Mouse (Mus musculus) neural tube, embryonic 14.5 days (tissue): ENCODE measurements at regions not wholly inside any gene's neighbourhood (a gene's known extent, or its start where the extent isn't known, plus 50 kb on each side); places are given as distances from the start of the nearest gene placed in this dataset.

Experiments
- ATAC-seq: fragments of 200-750 bp; cut with Nextera tagmentation; 2 replicates; pipeline ENCODE4 v1.8.0; 2017; ENCODE audit warnings: low read depth, mild to moderate bottlenecking, moderate TSS enrichment, moderate library complexity
- H3K27ac ChIP-seq: fragments of 300-500 bp; sonication (generic); 2 replicates; pipeline ENCODE4 v1.5.1; 2014; ENCODE audit warnings: low read depth, mild to moderate bottlenecking, control low read depth, low read length, moderate library complexity, mixed read lengths
- H3K27me3 ChIP-seq: fragments of 300-500 bp; sonication (generic); 2 replicates; pipeline ENCODE4 v1.6.1; 2014; ENCODE audit warnings: low read length; ENCODE audit not compliant: control insufficient read depth, insufficient read depth
- H3K36me3 ChIP-seq: fragments of 300-500 bp; sonication (generic); 2 replicates; pipeline ENCODE4 v1.6.1; 2014; ENCODE audit warnings: low read length, mixed read lengths; ENCODE audit not compliant: control insufficient read depth, insufficient read depth
- H3K4me1 ChIP-seq: fragments of 300-500 bp; sonication (generic); 2 replicates; pipeline ENCODE4 v1.6.1; 2014; ENCODE audit warnings: low read length; ENCODE audit not compliant: control insufficient read depth, insufficient read depth
- H3K4me2 ChIP-seq: fragments of 300-500 bp; sonication (generic); 2 replicates; pipeline ENCODE4 v1.6.1; 2014; ENCODE audit warnings: mild to moderate bottlenecking, low read depth, low read length, control low read depth
- H3K4me3 ChIP-seq: fragments of 300-500 bp; sonication (generic); 2 replicates; pipeline ENCODE4 v1.5.1; 2014; ENCODE audit warnings: low read depth, low read length, control low read depth, mixed read lengths
- H3K9ac ChIP-seq: fragments of 300-500 bp; sonication (generic); replicated peaks from 2 replicates; pipeline ENCODE4 v1.6.1; 2014; ENCODE audit warnings: low read depth, mild to moderate bottlenecking, control low read depth, low read length, mixed read lengths
- H3K9me3 ChIP-seq: fragments of 300-500 bp; sonication (generic); 2 replicates; pipeline ENCODE4 v1.6.1; 2016; ENCODE audit warnings: low read length; ENCODE audit not compliant: control insufficient read depth
- WGBS: fragments of 180-500 bp; shearing (Covaris S2); extraction: QIAGEN DNeasy Blood & Tissue Kit; methylation state at CpG from one replicate; pipeline ENCODE4 v1.1.7; 2014; 5-methylcytosine and 5-hydroxymethylcytosine counted together

DNA sequence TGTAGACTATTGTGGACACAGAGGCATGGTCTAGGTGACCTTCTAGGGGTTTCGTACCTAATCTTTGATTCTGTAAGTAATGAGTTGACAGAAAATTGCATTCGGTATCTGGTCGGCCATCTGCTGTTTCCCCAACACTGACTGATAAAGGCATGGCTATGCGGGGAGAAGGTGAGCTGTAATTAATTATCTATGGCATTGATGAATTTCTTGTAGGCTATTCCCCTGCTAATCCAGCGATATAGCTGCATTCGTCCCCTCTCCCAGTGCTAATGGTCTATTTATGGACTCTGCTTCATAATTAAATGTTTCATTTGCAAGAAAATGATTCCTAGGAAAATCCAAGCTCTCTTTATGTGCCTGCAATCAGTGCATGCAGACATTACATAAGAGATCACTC lies 136.5 kb downstream of the C1d start:
- 33% methylated on average over 6 of the region's 6 CpGs for WGBS
- H3K36me3 ChIP-seq = no peaks in the 10 kb centered on the region
- no peak overlapping the region for H3K9ac ChIP-seq
- H3K9me3 ChIP-seq = no peaks in the 10 kb centered on the region
- H3K27me3 ChIP-seq = no peaks in the 10 kb centered on the region
- no peak overlapping the region for H3K27ac ChIP-seq
- H3K4me3 ChIP-seq = no peak overlapping the region
- ATAC-seq = peak; percentile 82
- H3K4me2 ChIP-seq = no peak overlapping the region
- H3K4me1 ChIP-seq = peaks cover 8% of the 10 kb centered on the region; the same call in 1 of the 2 replicates

DNA sequence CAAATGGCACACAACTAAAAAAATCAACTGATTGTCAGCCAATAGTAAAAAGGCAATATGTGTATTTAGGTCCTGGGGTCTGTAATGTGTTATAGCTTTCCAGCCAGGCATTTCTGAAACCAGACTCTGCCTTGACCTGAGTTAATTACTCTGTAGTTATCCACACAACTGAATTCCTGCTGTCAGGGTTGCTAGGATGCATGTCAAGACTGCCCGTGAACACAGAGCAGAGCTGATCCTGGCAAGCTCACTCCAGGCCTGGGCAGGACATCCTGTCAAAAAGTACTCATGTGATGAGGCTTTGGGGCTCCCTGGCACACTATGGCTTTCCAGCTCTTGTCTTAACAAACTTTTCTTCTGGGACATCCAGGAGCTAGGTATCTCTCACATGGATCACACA lies 157.2 kb downstream of the C1d start:
- Histone ChIP-seq H3K9me3 (no peaks in the 10 kb centered on the region), H3K4me2 (no peak overlapping the region), H3K27me3 (no peaks in the 10 kb centered on the region), H3K9ac (no peak overlapping the region), H3K4me3 (no peak overlapping the region), H3K36me3 (no peaks in the 10 kb centered on the region), H3K4me1 (no peaks in the 10 kb centered on the region), H3K27ac (no peak overlapping the region)
- ATAC-seq = no peak
- 4% methylated on average over 1 of the region's 1 CpGs for WGBS

DNA sequence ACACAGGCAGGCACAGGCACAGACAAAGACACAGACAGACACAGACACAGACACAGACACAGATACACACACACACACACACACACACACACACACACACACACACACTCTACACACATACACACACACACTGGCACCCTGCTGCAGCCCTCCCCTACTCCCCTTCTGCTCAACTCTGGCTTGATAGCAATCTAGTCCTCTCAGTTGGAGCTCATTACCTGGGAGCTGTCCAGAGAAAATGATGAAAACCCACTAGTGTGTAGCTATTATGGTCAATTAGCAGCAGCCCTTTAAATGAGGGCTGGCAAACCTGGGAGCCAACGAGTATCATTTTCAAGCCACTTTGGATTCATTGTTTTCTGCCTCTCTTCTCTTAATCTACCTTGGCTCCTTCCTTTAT lies 157.8 kb downstream of the C1d start:
- Histone ChIP-seq H3K27ac (no peak overlapping the region), H3K9me3 (no peaks in the 10 kb centered on the region), H3K4me1 (no peaks in the 10 kb centered on the region), H3K4me3 (no peak overlapping the region), H3K36me3 (no peaks in the 10 kb centered on the region), H3K4me2 (no peak overlapping the region), H3K9ac (no peak overlapping the region), H3K27me3 (no peaks in the 10 kb centered on the region)
- WGBS = 30% methylated on average over 1 of the region's 1 CpGs
- peak; percentile 54; the same call in 1 of the 2 replicates for ATAC-seq

DNA sequence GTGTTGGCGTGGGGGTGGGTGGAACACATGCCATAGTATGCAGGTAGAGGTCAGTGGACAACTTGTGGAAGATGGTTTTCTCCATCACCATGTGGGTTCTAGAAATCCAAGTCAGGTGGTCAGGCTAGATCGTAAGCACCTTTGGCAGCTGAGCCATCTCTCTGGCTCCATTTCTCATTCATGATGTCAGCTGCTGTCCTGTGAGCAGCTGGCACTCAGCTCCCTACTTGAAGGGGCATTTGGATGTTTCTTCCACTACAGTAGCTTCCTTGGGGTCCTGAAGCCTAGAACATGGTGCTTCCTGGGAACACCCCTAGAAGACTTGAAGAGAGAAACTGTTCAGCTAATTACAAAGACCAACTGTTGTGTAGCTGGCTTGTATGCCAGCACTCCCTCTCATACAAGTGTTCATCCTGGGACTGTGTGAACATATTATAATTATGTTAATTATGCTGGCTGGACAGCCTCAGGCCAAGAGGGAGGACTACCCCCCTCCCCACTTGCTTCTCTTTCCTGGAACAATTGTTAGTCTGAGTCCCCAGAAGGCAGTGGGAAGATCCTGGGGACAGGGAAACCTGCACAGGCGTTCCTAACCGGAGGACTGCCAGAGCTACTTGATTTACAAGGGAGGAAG lies 160.4 kb downstream of the C1d start:
- no peak overlapping the region for H3K4me3 ChIP-seq
- no peak overlapping the region for H3K4me2 ChIP-seq
- H3K36me3 ChIP-seq = no peaks in the 10 kb centered on the region
- H3K27me3 ChIP-seq = no peaks in the 10 kb centered on the region
- no peaks in the 10 kb centered on the region for H3K4me1 ChIP-seq
- no peak for ATAC-seq
- H3K9ac ChIP-seq = no peak overlapping the region
- no peak overlapping the region for H3K27ac ChIP-seq
- 50% methylated on average over 4 of the region's 4 CpGs for WGBS
- H3K9me3 ChIP-seq = no peaks in the 10 kb centered on the region; the same call in 1 of the 2 replicates

DNA sequence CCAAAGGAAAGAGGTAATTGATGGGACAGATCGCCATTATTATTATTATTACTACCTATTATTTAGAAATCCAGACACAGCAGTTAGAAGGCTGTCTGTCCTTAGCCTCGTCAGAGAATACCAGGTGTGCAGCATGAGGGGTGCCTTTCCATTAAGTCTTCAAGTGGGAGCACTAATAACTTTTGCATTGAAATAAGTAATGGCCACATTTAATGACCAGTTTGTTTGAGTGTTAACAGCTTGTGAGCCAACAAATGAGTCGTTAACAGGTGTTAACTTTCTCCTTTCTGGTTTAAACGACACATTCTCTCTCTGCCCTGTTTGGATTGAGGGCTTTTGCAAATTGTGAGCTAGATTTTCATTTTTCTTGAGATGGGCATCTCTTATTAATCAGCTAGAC lies 184.8 kb downstream of the C1d start:
- Histone ChIP-seq H3K27ac (no peak overlapping the region), H3K4me1 (no peaks in the 10 kb centered on the region), H3K9ac (no peak overlapping the region), H3K4me2 (no peak overlapping the region), H3K27me3 (no peaks in the 10 kb centered on the region), H3K9me3 (no peaks in the 10 kb centered on the region), H3K36me3 (no peaks in the 10 kb centered on the region), H3K4me3 (no peak overlapping the region)
- no peak for ATAC-seq
- WGBS = 27% methylated on average over 4 of the region's 4 CpGs

DNA sequence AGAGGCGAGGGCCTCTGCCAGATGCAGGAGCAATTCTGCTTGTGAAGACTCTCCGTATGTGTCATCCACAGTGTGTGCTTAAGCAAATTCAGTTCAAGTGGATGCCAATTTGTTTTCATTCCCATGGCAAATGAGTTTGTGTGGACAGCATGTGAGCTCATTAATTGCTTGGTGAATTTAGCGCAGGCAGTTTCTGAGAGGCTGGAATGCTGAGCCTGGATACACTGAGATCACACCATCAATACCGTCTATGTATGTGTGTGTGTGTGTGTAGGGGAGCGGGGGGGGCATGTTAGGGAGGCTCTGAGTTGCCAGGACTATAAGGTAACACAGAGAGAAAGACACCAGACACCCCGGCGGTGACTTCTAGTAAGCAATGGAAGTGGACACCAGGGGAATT lies 191.9 kb downstream of the C1d start:
- H3K27me3 ChIP-seq = no peaks in the 10 kb centered on the region
- no peak overlapping the region for H3K4me3 ChIP-seq
- 61% methylated on average over 7 of the region's 7 CpGs for WGBS
- no peak overlapping the region for H3K4me2 ChIP-seq
- H3K9me3 ChIP-seq = no peaks in the 10 kb centered on the region
- H3K36me3 ChIP-seq = no peaks in the 10 kb centered on the region
- H3K27ac ChIP-seq = no peak overlapping the region
- peak; percentile 22; the same call in 1 of the 2 replicates for ATAC-seq
- no peak overlapping the region for H3K9ac ChIP-seq
- 0 out of 2 replicates have a peak, but pooled peaks cover 3% of the 10 kb centered on the region for H3K4me1 ChIP-seq

DNA sequence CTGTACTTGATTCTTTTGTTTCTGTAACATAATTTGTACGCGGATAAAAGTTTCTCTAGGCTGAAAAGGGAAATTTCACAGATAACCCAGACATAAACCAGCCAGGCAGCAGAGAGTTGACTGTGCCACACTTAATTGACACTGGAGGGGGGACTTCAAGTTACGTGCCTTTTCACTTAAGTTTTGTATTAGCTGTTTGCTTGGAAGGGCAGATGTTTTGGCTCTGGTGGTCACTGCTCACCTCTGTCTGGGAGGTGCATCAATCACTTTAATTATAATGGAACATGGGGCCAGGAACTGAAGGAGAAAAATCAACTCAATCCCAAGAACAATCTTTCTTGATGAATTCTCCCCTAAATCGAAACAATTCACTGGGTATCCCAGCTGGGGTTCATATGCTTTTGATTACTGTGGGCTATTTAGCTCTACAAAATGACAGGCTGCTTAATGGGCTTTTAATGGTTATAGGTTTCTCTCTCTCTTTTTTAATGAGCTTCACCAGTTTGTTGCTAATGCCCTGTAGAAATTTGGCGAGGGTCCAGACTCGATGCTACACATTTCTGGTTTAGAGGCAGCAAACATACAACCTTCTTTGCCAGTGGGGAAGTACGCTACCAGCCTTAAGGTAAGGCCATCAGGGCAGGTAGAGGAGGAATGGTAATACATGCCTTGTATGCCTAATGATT lies 193.1 kb downstream of the C1d start:
- Histone ChIP-seq H3K27ac (no peak overlapping the region), H3K27me3 (no peaks in the 10 kb centered on the region), H3K4me2 (no peak overlapping the region), H3K9me3 (no peaks in the 10 kb centered on the region), H3K4me1 (0 out of 2 replicates have a peak, but pooled peaks cover 3% of the 10 kb centered on the region), H3K9ac (no peak overlapping the region), H3K4me3 (no peak overlapping the region), H3K36me3 (no peaks in the 10 kb centered on the region)
- 40% methylated on average over 7 of the region's 7 CpGs for WGBS
- ATAC-seq = peak; percentile 79

DNA sequence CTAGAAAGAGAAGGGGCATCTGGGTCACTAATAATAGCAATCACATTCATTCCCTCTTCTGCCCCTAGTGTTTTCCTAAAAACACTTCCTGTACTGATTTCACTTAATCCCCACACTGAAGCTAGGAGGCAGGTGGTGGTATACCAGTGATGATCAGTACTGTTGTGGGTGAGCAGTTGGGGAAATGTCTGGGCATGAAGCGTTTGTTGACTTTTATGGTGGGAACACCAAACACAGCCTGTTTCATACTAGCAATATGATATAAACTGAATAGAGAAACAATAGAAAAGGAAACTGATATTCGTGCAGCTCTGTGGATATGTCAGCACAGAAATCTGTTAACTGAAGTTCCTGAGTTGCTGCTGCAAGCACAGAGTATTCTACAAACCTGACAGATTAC lies 194.1 kb downstream of the C1d start:
- Histone ChIP-seq H3K27ac (no peak overlapping the region), H3K4me2 (no peak overlapping the region), H3K36me3 (no peaks in the 10 kb centered on the region), H3K9me3 (no peaks in the 10 kb centered on the region), H3K4me3 (no peak overlapping the region), H3K9ac (no peak overlapping the region), H3K4me1 (0 out of 2 replicates have a peak, but pooled peaks cover 3% of the 10 kb centered on the region), H3K27me3 (no peaks in the 10 kb centered on the region)
- WGBS = 89% methylated on average over 2 of the region's 2 CpGs
- no peak for ATAC-seq

DNA sequence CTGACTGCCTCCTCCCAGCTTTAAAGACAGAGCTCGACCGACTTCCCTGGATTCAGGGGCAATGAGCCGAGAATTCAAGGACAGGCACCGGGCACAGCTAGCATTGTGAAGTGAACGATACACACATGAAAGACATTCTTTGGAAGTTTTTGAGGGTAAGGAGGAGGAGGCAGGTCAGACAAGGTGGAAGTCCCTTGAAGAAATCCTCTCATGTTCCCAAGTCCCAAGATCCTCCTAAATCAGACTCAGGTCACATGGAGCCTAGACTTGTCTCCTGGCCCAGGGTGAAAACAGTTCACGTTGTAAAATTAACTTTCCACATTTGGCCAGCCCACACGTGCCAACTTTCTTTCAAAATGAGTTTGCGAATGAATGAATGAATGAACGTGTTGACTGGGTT lies 196.2 kb downstream of the C1d start:
- WGBS = 54% methylated on average over 9 of the region's 9 CpGs

More for the DNA sequence above, 196.2 kb downstream of the C1d start:
- H3K4me1 ChIP-seq = 0 out of 2 replicates have a peak, but pooled peaks cover 3% of the 10 kb centered on the region
- no peaks in the 10 kb centered on the region for H3K9me3 ChIP-seq
- H3K27ac ChIP-seq = no peak overlapping the region
- no peak overlapping the region for H3K4me2 ChIP-seq
- H3K4me3 ChIP-seq = no peak overlapping the region
- ATAC-seq = no peak
- H3K9ac ChIP-seq = no peak overlapping the region
- no peaks in the 10 kb centered on the region for H3K27me3 ChIP-seq
- H3K36me3 ChIP-seq = no peaks in the 10 kb centered on the region
